Mouse (Mus musculus): Measurements from ENCODE around the gene Lrrc75a.
"Not testable (repeated sequence)": the region's sequence is repeated elsewhere in the genome, so short reads cannot be mapped to it uniquely, and the experiment has no call there.

The Lrrc75a gene

GRCm38 (mm10) chr11:62647661-62648590 lies at the start of gene Lrrc75a:
TSS of gene Lrrc75a (minus strand) at chr11:62648523.
- peak; percentile 63 for DNase-seq (ENCODE audit: low spot score)

- DNase-seq (ENCODE audit: low spot score) = no peak
Measured at GRCm38 (mm10) chr11:62695126-62695525, 46.8 kb upstream of the Lrrc75a start.

- DNase-seq (ENCODE audit: low spot score) = peak; percentile 28
Measured at GRCm38 (mm10) chr11:62693299-62694184, 45.2 kb upstream of the Lrrc75a start.

DNA sequence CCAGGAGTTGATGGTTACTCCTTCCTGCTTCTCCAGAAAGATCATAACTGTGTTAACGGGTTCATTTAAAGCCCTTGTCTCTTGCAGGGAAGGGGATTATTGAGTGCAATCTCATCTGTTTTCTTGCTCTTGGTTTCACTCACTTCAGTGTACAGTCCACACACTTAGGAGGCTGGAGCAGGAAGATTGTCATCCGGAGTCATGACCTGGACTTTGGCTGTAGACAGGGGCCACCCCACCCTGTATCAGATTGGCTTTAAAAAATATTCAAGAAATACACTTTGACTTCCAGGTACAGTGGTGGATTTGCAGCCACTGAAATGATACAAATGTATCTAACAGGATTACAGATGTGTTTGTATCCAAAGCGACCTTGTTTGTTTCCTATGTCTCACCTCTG lies 43.3 kb upstream of the Lrrc75a start:
- no peak for DNase-seq (ENCODE audit: low spot score)

DNA sequence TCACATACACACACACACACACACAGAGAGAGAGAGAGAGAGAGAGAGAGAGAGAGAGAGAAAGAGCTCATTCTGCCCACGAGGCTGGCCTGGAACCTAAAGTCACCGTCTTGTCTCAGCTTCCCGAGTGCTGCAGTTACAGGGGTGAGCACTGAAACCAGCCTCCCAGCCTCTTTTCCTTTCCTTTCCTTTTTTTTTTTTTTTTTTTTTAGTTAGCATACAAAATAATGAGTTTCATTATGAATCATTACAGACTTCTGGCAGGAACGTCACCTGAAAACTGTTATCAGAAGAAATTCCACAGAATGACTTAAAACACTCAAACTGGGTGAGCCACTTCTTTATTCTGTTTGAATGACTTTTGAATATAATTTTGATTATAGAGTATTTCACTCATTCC lies 31.6 kb upstream of the Lrrc75a start:
- no peak for DNase-seq (ENCODE audit: low spot score)

- DNase-seq (ENCODE audit: low spot score) = no peak
Measured at GRCm38 (mm10) chr11:62678778-62679354, 30.5 kb upstream of the Lrrc75a start.

GRCm38 (mm10) chr11:62676290-62676596 lies 27.9 kb upstream of the Lrrc75a start:
- no peak for DNase-seq (ENCODE audit: low spot score)

DNA sequence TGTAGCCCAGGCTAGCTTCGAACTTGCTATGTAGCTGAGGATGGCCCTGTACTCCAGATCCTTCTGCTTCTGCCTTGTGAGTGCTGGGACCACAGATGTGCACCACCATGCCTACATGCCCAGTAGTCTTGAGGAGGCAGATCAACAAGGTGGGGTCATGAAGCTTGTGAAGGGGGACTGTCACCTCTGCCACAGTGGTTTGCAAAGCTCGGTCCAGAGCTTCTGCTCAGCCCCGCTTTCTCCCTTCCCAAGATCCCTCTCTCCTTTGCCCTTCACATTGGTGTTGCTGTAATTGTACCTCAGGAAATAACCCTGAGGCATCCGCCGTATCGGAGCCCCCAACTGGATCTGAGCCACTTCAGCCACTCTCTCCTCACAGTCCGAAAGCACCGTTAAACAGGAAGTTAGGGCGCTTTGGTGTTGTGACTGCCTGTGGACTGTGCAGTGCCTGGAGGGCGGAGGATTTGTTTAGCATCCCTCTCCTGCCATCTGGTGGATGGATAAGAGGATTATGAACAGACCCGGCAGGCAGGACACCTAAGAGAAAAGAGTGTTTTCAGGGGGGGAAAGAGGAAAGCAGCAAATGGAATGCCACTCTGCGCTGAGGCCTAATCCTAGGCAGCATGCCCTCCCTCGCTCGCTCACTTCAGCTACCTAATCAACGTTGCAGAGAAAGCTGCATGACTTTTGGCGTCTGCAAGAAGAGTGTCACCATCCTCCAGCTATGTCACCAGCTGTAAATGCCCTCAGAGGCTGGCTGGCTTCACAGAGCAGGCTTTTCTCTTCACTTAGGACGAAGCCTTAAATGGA lies 27.4 kb upstream of the Lrrc75a start:
- DNase-seq (ENCODE audit: low spot score) = peak; percentile 72

DNA sequence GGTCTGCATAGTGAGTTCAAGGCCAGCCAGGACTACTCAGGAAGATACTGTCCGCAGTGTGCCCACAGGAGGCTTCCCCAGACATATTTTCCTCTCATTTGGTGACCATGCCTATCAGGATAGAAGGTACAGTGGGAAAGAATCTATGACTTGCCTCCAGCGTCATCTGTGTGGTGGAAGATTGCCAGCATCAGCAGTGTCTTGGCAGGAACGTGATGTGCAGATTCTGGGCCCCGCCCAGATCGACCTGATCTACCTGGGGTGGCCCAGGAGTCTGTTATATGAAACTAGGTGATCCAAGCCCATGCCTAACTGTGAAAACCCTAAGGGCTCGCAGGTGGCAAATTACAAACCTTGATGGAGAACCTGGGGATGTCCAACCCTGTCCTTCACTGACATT lies 21.7 kb upstream of the Lrrc75a start:
- no peak for DNase-seq (ENCODE audit: low spot score)

DNA sequence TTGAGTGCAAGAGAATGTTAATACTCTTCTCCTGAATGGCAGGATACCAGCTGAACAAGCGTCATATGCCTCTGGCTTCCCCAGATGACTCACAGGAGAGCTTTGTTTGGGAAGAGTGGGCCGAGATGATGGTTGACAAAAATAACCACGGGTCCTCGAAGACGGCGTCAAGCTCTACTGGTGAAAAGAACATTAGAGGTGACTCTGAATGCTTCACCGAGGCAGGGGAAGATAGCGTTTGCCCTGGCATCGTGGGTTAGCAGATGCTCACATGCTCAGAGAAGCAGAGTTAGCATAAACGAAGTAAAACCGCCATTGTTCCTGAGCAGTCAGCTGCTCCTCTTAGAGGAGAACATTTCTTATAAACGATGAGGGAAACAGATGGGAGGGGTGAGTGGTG lies 21.1 kb upstream of the Lrrc75a start:
- DNase-seq (ENCODE audit: low spot score) = no peak

GRCm38 (mm10) chr11:62668986-62669385 lies 20.7 kb upstream of the Lrrc75a start:
- no peak for DNase-seq (ENCODE audit: low spot score)

DNA sequence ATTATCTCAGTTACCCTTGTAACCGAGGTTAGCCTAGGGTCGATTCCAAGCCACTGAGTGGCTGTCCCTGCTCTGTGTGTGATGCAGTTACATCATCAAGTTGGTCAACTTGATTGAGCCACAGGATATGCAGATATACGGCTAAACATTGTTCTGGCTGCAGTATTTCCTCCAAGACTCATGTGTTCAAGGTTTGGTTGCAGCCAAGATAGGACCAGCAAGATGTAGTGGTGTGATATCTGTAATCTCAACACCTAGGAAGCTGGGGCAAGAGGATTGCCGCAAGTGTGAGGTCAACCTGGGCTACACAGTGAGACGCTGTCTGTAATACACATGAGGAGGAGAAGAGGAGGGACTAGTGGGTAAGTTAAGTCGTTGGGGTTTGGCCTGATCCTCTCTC lies 15.9 kb upstream of the Lrrc75a start:
- DNase-seq (ENCODE audit: low spot score) = no peak

GRCm38 (mm10) chr11:62660885-62661284 lies 12.6 kb upstream of the Lrrc75a start:
- no peak for DNase-seq (ENCODE audit: low spot score)

- no peak for DNase-seq (ENCODE audit: low spot score)
Measured at GRCm38 (mm10) chr11:62652080-62652479, 3.8 kb upstream of the Lrrc75a start.

DNA sequence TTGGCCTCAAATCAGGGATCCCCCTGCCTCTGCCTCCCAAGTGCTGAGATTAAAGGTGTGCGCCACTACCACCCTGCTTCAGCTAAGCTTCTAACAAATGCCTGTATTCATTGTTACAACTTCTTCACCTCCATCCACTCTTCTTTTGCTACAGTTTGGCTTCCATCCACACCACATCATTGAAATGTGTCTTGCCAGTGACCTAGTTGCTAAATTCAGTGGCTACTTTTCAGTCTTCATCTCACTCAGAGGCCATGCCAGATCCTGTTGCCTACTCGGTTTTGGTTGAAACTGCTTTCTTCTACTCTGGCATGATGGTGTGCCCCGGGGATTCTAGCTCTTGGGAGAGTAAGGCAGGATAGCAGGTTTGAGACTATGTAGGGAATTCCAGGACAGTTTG lies 3.2 kb upstream of the Lrrc75a start:
- DNase-seq (ENCODE audit: low spot score) = no peak

DNA sequence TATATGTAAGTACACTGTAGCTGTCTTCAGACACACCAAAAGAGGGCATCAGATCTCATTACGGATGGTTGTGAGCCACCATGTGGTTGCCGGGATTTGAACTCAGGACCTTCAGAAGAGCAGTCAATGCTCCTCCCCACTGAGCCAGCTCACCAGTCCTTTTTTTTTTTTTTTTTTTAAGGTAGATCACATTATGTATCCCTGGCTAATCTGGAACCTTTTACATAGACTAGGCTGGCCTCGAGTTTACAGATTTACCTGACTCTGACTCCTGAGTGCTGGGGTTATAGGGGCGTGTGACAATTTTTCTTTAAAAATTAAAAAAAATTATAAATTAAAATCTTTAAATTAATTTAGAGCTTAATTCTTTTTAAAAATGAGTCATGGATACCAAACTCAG lies 1.5 kb upstream of the Lrrc75a start:
- not testable (repeated sequence) for DNase-seq (ENCODE audit: low spot score)

GRCm38 (mm10) chr11:62648591-62649391 lies 468 bp upstream of the Lrrc75a start, which contains the start of gene Mmgt2:
TSS of gene Mmgt2 (plus strand) at chr11:62648664.
- peak; percentile 95 for DNase-seq (ENCODE audit: low spot score)

GRCm38 (mm10) chr11:62646958-62647515 lies 1.3 kb downstream of the Lrrc75a start:
- no peak for DNase-seq (ENCODE audit: low spot score)

GRCm38 (mm10) chr11:62646495-62646843 lies 1.9 kb downstream of the Lrrc75a start:
- no peak for DNase-seq (ENCODE audit: low spot score)

DNA sequence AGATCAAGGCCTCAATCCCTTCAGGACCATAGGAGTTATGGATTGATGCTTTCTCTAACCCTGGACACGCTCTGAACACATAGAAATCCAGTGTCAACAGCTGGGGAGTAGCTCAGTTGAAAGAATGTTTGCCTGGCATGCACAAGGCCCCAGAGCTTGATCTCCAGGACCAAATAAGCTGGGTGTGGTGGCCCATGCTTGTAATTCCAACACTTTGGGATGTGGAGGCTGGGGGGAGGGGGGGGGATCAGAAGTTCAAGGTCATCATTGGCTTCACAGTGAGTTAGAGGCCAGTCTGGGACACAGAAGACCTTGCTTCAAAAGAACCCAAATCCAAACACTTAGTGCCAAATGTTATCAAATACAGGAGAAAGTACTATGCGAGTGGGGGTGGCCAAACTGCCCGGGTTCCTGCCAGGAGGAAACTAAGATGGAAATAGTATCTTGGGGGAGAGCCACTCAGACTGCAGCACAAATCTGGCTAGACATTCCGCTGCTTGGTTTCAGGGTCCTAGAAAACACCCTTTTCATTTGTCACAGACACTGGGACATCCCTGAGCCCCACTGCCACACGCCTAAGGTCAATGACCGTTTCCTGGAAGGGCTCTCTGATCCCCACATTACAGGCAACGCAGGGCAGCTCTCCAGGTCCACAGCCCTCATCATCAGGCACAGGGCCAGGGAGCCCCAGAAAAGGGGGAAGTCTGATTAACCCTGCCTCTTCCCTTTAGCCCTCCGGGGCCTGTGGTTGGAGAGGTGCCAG lies 2.4 kb downstream of the Lrrc75a start:
- DNase-seq (ENCODE audit: low spot score) = no peak
